Mouse (Mus musculus): Measurements from ENCODE around the gene Parp12.

Gene Parp12

DNA sequence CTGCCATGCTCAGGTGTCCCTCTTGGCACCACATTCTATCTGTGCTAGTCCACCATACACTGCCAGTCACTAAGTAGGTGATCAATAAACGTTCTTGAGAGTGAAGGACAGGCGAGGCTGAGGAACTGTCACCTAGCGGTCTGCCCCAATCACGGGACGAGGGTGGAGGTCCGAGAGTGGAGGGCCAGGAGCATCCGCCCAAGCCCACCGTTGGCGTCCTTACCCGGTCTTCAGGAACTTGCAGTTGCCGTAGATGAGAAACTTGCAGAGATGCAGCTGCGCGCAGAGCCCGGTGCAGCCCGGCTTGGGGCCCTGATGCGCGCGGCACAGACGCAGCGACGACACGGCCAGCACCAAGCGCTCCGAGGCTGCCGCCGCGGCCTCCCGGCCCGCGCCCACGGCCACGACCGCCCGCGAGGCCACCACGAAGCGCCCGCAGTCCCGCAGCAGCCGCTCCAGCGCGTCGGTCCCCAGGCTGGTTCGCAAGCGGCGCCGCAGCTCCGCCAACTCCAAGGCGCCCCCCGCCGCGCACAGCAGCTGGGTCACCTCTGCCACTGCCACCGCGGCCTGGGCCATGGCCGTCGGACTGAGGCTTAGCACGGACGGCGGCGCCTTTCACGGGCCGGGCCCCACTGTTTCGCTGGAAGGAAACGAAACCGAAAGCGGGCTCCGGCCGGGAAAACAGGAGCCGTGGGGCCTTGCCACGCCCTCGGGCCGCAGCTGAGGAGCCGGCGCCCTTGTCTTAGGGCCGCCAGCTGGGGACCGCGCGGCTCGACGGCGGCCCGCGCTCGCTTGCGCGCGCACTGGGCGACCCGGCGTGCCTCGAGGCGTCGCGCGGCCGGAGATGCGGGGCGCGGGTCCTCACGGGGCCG is at the start of gene Parp12:
Parp12 (minus strand) TSS at position 766 of the 872 bp plus-strand sequence.
- peak; percentile 62 for DNase-seq (ENCODE audit: low spot score)

DNA sequence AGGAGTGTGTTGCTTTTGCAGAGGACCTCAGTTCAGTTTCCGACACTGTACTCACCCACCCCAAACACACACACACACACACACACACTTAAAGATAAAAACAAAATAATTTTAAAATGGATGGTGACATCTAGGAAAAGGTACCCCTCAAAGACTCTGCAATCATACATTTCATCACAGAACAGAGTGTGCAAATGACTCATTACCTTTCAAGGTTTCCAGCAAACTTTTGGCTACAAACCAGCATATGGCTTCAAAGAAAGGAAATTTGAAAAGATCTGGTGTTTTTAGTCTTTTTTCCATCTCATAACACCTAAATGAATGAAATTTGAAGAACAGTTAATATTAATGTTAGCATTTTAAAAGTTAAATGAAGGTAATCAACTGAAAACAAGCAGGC is 46.7 kb upstream of the Parp12 start:
- DNase-seq (ENCODE audit: low spot score), result no peak

DNA sequence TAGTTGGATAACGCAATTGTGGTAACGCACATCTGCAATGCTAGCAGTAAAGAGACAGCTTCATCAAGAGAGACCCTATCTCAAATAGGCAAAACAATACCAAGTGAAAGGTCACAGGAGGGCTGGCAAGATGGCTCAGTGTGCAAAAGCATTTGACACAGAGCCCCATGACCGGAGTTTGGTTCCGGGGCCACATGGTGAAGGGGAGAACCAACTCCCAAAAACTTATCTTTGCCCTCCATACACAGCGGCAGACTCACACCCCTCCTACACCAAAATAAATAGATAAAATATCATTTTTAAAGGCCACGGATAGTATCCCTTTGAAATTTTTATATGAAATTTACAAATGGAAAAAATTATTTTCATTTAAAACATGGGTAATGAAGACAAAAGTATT is 43.8 kb upstream of the Parp12 start:
- no peak for DNase-seq (ENCODE audit: low spot score)

DNA sequence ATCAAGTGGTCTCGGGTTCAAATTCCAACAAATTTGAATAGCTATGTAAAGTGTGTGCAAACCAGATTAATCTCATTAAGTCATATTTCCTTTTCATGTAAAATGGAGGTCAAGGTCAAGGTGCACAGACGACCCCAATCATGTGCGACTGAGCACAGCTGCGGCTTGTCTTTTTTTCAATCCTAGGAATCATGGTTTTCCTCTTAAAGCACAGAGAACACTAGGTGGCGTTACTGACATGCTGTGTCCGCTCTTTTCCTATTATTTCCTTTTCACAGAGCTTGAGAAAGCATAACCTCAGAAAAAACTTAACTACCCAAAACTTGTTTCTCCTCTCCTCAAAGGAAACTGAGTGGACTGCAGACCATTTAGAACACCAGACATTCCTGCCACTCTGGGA is 27.9 kb upstream of the Parp12 start:
- peak; percentile 23 for DNase-seq (ENCODE audit: low spot score)

DNA sequence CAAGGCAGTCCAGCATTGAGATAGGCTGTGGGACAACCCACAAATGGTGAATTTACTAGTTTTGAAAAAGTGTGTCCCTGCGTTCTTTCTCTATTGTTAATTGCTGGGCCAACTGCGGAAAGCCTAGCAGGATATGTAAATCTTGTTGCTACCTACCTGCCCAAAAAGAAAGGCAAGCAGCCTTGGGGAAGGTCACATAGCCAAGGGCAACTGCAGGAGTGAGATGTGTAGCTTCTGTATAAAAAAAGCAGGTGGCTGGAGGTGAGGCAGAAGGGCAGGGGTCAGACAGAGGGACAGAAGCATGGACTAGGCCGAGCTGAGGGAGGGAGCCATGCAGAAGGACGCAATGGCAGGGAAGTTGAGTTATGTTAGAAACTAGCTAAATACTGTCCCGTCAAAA is 14.4 kb upstream of the Parp12 start:
- DNase-seq (ENCODE audit: low spot score), result no peak

DNA sequence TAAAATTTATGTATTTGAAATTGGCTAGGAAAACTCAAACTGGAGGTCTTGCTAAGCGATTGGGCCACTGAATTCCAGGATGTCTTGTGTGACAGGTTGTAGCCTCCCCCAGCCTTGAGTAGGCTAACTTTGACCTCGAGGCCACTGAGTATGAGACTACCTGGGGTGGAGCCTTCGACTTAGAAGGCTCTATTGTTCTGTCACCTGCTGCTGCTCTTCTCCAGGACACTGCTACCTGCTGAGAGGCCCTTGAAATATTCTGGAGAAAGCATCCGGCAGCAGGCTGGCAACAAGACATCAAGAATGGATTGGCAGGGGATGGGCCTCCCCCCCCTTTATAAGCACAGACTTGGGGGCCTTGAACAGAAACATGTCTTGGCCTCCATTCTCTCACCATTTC is 13.3 kb upstream of the Parp12 start:
- DNase-seq (ENCODE audit: low spot score), result no peak

DNA sequence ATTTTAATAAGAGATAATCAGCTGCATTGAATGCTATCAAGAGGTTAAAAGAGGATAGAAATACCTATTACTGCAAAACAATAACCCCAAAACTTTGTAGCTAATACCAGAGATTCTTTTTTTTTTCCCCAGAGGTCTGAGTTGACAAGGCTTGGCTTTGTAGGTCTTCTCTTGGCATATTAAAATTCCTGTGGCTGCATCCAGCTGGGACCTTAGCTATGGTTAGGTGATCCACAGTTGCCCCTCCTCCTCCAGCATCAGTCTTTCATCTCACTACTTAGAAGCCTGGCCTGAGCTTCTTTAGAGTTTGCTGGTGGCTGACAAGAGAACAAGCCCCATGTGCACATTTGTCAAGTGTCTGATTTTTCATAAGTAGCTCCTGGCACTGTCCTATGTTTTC is 6.6 kb upstream of the Parp12 start:
- no peak for DNase-seq (ENCODE audit: low spot score)

DNA sequence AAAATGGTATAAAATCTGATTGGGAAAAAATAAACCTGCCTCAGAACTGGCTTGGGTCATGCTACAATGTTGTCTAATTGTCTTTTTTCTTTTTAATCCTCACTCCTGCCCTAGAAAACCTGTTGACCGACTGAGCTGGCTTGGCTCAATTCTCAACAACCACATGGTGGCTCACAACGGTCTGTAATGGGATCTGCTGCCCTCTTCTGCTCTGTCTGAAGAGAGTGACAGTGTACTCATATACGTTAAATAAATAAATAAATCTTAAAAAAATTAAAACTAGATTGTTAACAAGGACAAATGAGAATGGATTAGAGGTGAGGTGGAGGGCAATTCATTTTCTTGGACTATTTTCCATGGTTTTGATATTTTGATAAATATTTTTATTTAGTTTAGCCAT is 2.5 kb upstream of the Parp12 start:
- no peak for DNase-seq (ENCODE audit: low spot score)

DNA sequence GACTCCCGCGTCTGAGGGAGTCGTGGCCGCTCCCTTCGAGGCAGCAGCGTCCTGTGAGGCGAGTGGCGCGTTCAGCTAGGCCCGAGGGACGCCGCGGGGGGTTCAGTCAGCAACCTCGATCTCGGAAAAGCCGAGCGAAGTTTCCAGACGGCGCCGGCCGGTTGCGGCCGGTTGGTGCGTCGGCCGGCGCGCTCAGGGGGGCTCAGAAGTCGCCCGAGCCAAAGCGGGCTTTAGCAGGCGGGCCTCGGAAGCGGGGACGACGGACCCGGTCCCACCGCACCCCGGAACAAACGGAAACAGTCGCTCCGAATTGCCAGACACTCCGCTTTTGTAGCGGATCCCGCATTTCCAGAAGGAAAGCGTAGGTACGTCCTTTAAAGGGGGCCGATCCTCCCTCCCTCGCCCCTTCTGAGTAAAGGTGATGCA is 320 bp upstream of the Parp12 start:
- DNase-seq (ENCODE audit: low spot score), result no peak

DNA sequence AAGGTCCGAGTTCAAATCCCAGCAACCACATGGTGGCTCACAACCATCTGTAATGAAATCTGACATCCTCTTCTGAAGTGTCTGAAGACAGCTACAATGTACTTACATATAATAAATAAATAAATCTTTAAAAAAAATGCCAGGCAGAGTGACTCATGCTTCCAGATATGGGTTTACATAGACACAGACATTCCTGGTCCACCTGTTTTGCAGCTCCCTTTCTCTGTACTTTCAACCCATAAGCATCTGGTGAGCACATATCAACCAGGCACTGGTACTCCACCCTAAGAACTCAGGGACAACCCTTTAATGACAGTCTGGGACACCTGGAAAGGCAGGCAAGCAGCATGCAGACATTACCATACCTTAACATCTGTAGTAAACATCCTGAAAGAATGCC is 2.7 kb downstream of the Parp12 start:
- no peak for DNase-seq (ENCODE audit: low spot score)

DNA sequence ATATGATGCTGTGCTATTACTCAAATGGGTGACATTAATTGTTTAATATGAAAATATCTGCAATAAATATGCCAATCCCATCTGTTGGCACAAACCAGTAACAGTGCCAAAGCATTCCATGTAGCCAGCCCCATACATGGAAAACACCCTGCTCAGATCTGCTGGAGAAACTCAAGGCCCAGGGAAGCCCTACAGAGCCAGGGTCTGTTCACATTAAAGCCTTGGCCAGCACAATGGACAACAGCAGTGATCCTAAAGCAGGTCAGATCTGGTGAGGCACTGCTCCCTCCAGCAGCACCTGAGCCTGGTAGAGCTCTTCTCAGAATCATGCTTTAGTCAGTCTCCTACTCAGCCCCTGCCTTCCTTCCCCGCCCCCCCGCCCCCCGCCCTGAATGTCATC is 5.0 kb downstream of the Parp12 start:
- DNase-seq (ENCODE audit: low spot score), result no peak

DNA sequence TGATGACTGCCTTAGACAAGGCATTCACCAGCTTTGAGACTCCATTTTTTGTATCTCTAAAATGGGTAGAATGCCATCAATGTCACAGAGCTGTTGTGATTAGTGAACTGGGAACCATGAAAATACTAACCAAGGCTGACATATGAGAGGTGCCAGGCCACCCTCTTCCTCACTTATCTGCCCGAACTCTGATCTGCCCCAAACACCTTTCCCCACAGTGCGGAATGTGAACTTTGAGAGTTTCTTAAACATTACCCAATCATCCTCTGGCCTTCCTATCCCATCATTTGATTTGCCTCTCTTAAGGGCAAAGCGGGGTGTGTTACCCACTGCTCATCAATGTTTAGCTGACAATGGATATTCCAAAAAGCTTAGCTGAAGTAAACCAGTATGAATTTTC is 5.4 kb downstream of the Parp12 start:
- no peak for DNase-seq (ENCODE audit: low spot score)

DNA sequence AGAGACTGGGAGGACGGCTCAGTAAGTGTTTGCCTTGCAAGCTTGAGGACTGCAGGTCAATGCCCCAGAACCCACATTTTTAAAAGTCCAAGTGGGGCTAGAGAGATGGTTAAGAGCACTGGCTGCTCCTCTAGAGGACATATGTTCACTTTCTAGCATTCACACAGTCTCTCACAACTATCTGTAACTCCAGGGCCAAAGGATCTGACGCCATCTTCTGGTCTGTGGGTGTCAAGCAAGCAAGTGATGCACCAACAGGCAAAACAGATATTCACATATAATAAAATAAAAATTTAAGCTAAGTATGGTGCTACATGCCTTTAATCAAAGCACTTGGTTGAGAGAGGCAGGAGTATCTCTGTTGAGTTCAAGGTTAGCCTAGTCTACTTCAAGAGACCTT is 11.3 kb downstream of the Parp12 start:
- DNase-seq (ENCODE audit: low spot score), result no peak

DNA sequence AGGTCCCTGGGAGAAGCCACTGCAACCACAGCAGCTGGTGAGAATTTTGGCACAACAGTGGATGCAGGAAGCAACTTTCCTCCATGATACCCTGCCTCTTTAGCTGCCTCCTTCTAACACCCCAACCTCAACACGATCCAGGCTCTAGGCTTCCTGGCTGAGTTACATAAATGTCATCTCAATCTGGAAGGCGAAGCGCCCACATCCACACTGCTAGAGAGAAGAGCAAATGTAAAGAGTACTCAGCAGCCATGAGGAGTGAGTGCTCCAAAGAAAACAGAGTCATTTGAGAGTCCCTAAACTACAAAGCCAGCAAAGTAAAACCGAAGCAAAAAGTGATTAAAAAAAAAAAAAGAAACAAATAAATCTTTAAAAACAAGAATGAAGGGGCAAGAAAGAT is 13.5 kb downstream of the Parp12 start:
- DNase-seq (ENCODE audit: low spot score), result no peak

DNA sequence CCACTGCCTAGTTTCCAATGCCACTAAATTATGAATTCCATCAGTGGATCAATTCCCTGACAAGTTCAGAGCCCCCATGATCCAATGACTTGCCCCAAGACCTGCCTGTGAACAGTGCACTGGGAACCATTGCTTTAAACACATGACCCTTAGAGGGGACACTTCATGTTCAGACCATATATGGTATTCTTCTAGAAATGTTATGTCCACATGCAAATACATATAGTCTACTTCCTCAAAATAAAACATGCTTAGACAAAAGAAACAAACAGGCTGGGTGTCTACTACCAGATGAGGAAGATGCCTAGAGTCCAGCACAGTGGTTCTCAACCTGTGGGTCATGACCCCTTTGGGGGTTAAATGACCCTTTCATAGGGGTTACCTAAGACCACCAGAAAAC is 41.7 kb downstream of the Parp12 start:
- DNase-seq (ENCODE audit: low spot score), result no peak

DNA sequence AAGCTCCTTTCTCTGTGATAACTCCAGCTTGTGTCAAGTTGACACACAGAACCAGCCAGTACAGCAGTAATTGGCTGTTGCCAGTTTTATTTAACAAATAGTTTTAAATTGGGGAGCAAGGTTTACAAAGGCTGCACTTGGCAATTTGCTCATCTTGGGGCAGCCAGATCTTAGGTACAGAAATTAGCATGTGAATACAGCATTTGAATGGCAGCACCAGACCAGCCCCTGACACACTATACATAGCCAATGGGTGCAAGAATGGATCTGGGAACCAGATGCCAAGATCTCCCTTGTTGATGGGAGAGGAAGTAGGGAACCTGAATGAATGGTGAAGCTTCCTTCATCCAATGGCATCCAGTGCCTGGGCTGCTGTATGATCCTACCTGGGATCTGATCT is 44.0 kb downstream of the Parp12 start:
- no peak for DNase-seq (ENCODE audit: low spot score)

DNA sequence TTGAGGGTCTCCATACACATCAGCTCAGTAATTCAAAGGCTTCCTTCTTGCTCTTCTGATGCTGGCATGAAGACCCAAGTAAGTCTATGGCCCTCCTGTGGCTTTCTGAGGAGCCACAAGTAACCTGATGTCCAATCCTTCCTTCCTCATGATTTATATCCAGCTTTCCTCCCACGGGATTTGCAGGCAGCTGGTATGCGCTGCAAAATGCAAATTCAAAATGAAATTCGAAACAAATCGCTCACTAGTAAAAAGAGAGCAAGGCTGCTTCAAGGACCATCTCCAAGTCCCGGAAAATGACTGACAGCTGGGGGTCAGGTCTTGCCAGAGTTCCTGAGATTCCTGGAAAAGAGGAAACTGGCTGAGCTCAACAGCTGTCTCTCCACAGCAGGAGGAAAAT is 45.5 kb downstream of the Parp12 start:
- DNase-seq (ENCODE audit: low spot score), result peak; percentile 19

DNA sequence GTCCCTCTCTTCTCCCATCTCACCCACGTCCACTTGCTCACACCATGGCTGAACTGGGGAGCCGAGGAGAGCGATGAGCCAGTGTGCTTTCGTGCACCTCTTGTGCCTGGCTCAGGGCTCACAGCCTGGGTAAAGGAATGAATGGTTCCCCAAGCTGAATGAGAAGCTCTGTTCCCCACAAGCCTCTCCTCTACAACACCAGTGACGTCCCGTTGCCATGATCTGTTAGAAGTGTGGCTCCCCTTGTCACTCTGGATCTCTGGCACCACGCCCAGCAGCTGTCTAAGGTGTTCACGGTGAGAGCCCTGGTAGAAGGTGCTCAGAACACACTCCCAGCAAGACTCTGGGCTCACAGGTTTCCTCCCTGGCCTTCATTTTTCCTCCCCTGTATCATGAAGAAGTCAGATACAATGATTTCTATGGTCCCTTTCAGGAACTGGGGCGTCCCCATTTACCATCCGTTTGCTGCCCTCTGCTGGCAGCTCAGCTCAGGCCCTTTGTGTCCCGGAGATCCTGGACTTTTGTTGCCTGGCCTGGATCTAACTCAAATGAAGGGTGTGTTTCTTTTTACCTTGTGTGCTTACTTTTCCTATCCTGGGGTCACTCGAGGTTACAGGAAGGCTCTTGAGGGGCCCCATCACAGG is 51.1 kb downstream of the Parp12 start:
- peak; percentile 88 for DNase-seq (ENCODE audit: low spot score)

DNA sequence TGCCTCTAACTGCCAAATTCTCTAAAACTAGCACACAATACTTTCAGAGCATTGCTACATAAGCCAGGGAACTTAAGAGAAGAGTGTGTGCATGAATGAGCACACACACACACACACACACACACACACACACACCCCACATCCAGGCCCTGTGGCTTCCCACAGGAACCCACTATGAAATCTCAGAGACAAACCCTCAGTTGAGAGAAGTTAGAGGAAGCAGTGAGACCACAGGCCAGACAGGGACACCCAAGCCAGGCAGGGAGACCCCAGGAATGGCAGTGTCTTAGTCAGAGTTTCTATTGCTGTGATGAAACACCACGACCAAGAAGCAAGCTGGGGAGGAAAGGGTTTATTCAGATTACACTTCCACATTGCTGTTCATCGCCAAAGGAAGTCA is 54.6 kb downstream of the Parp12 start:
- DNase-seq (ENCODE audit: low spot score), result no peak

DNA sequence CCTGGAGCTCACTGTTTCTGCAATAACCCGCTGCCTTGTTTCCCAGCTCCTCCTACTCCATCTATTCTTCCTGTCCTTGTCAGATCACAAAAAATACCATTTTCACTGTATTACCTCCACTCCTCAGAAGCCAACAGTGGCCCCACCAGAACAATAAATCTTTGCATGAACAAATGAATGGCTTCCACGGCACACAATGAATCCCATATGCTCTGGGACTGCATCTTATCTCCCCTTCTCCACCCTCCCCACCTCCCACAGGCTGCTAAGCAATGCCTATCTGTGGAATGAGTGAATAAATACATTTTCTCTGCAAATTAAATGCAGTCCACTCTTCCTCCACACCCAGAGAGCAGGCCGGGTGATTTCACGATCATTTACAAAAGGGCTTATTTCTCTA is 57.0 kb downstream of the Parp12 start:
- no peak for DNase-seq (ENCODE audit: low spot score)

DNA sequence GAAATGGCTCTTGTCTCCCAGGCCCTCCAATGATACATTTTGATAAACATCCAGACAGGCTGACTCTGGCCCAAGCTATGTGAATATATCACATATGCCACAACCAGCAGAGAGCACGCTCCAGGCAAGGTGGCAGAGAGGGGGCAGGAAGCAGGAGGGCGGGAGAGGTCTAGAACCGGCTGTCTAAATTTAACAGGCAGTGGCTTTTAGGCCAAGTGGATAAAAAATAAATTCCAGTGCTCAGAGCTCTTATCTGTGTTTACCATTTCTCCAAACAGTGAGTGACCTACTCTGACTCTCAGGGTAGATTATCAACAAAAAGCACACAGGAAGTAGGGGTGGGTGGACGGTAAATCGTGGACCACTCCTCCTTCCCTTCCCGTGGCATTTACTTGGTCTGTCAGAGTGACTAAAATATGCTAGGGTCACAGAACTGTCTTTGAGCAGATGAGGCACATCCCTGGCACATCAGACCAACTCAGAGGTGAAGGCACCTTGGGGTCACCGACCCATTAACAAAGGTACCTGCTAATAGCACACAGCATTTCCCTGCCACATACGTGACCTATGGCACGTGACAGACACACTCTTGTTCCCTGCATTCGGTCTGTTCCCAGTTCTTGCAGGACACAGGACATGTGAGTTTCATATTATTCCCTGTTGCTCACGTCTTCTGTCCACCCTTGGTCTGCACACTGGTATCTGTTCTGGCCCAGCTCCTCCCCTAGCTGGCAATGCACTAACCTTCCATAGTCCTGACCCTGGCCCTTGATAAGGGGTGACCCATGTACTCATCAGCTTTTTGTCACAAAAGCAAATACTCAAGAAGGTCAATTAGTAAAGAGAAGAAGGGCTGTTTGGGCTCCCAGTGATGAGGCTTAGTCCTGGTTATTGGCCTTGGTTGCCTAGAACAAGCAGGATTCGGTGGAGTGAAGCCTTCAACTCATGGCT is 58.3 kb downstream of the Parp12 start:
- no peak for DNase-seq (ENCODE audit: low spot score)

DNA sequence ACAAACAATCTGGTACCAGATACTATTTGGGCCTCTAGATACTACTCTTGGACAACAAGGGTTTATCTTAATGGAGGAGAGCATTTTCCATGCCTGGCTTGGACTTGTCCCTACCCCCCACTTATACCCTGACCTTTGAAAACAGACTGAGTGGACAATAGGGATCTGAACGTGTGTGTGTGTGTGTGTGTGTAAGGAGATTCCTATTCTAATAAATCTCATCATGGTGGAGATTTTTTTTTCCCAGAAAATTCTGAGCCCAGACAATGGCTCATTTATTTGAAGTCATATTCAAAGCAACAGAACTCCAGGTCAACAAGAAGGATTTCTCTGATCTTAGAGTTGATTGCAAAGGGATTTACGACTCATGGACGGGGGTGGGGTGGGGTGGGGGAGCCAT is 59.2 kb downstream of the Parp12 start:
- no peak for DNase-seq (ENCODE audit: low spot score)

DNA sequence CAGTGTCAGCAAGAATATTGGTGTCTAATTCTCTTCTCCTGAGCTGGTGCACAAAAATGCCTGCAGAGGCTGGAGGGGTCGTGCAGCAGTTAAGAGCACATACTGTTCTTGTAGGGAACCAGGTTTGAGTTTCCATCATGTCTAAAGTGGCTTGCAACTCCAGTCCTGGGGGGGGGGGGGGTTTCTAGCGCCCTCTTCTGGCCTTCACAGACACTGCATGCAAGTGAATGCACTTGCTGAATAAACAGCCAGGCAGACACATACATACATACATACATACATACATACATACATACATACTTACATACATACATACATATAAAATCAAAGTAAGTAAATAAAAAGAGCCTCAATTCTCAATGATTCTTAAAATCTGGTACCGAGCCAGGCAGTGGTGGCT is 59.8 kb downstream of the Parp12 start:
- DNase-seq (ENCODE audit: low spot score), result no peak
